In the genomic region with DNA sequence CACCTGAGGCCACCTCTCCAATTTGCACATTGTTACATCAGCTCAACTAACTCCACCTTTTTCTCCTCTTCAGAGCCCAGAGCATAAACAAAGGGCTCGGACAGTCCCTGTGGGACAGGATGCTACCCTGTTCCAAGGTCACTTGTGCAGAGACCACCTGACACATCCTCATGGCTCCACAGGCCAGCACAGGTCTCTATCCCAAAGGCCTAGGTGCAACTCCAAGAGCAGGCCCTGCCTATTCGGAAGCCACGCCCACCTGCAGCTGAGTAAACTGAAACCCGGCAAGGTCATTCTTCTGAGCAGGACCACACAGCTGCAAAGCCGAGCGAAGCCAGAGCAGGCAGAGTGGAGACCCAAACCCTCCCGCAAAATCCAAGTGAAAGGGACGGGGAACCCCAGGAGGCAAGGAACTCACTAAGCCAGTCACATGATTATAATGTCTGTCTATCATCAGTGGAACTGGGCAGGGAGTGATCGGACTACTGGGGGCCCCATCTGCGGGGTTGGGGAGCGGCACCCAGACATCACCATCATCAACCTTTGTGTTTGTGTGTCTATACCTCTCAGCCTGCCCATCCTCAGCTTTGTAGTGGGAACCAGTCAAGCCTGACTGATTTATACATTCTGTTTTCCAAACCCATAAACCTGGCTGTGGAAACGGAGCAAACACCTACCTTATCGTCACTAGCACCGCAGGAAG, we compare ENCODE assay signal across 10 mouse cellular contexts.
A peak's percentile ranks its signal among the peaks of the same experiment; 100 is the strongest.
DNase-seq lines count a peak whose midpoint lies in the region; ATAC-seq lines count a peak whose summit lies in the region.
"Had no signal": no experiment of that assay in that cellular context is flagged by ENCODE, and none has a peak within 500 bp of the region (broad histone marks: within the 10 kb centered on the region; RNA-seq: fewer than 3 reads in every experiment).

No protein-coding gene starts in this region.

- H3K4me2 ChIP-seq in heart, embryonic 13.5 days, result peak overlapping the region; percentile 48
- peak overlapping the region; percentile 43; the same call in 1 of the 2 replicates for H3K4me2 ChIP-seq in liver, embryonic 15.5 days

- 36% methylated on average over 14 of the region's 14 CpGs for WGBS in heart, embryonic 13.5 days
- WGBS in liver, embryonic 15.5 days (ENCODE audit: insufficient replicate concordance), result 56% methylated on average over 14 of the region's 14 CpGs

- no peak for ATAC-seq in heart, embryonic 13.5 days (ENCODE audit: extremely low read depth, insufficient number of reproducible peaks, low FRiP score, low TSS enrichment)
- no peak for ATAC-seq in liver, embryonic 15.5 days (ENCODE audit: insufficient read depth)
- ATAC-seq in frontal cortex, adult (ENCODE audit: low TSS enrichment), result no peak
- ATAC-seq: inflammation-experienced regulatory T-cells, adult 6 months had no signal

- no peaks in the 10 kb centered on the region for H3K9me3 ChIP-seq in heart, embryonic 13.5 days
- no peaks in the 10 kb centered on the region for H3K9me3 ChIP-seq in liver, embryonic 15.5 days (replicated peaks)

- peak overlapping the region; percentile 61 for H3K9ac ChIP-seq in heart, embryonic 13.5 days
- no peak overlapping the region for H3K9ac ChIP-seq in liver, embryonic 15.5 days

- H3K27ac ChIP-seq in heart, embryonic 13.5 days (replicated peaks), result no peak overlapping the region
- H3K27ac ChIP-seq in liver, embryonic 15.5 days (replicated peaks), result no peak overlapping the region

- no peaks in the 10 kb centered on the region for H3K36me3 ChIP-seq in heart, embryonic 13.5 days
- no peaks in the 10 kb centered on the region for H3K36me3 ChIP-seq in liver, embryonic 15.5 days (replicated peaks)

- no peaks in the 10 kb centered on the region for H3K27me3 ChIP-seq in heart, embryonic 13.5 days (replicated peaks)
- no peaks in the 10 kb centered on the region; the same call in 1 of the 2 replicates for H3K27me3 ChIP-seq in liver, embryonic 15.5 days

- H3K4me1 ChIP-seq in heart, embryonic 13.5 days, result peaks cover 25% of the 10 kb centered on the region
- peaks cover 16% of the 10 kb centered on the region for H3K4me1 ChIP-seq in liver, embryonic 15.5 days (replicated peaks)

- no peak for DNase-seq in heart, adult 11 months
- DNase-seq in R1 (ENCODE audit: low read depth, low spot score), result peak; percentile 83
- peak; percentile 64 for DNase-seq in kidney, adult 11 months
- no peak for DNase-seq in layer of hippocampus, adult 9-11 months
- DNase-seq in left cerebral cortex, postnatal 36 days (ENCODE audit: low spot score in 2 of 2), result no peak
- DNase-seq: cerebellum, adult 8-10 months had no signal

- peak overlapping the region; percentile 10; the same call in 1 of the 2 replicates for H3K4me3 ChIP-seq in heart, embryonic 13.5 days
- H3K4me3 ChIP-seq in liver, embryonic 15.5 days (replicated peaks), result no peak overlapping the region

- intact Hi-C loops in left cerebral cortex, postnatal 36 days (cut with DNase I), result no loop called here

Comparison
In these comparisons a context has a peak if more than half of its experiments do, and no peak if none do; other contexts are left out.
1. DNase-seq: peak in R1 (single experiment) and kidney, adult 11 months (single experiment); none in heart, adult 11 months (single experiment), layer of hippocampus, adult 9-11 months (single experiment) and left cerebral cortex, postnatal 36 days (0 of 2).